ENCODE assay signal across 7 mouse cellular contexts in the genomic region with DNA sequence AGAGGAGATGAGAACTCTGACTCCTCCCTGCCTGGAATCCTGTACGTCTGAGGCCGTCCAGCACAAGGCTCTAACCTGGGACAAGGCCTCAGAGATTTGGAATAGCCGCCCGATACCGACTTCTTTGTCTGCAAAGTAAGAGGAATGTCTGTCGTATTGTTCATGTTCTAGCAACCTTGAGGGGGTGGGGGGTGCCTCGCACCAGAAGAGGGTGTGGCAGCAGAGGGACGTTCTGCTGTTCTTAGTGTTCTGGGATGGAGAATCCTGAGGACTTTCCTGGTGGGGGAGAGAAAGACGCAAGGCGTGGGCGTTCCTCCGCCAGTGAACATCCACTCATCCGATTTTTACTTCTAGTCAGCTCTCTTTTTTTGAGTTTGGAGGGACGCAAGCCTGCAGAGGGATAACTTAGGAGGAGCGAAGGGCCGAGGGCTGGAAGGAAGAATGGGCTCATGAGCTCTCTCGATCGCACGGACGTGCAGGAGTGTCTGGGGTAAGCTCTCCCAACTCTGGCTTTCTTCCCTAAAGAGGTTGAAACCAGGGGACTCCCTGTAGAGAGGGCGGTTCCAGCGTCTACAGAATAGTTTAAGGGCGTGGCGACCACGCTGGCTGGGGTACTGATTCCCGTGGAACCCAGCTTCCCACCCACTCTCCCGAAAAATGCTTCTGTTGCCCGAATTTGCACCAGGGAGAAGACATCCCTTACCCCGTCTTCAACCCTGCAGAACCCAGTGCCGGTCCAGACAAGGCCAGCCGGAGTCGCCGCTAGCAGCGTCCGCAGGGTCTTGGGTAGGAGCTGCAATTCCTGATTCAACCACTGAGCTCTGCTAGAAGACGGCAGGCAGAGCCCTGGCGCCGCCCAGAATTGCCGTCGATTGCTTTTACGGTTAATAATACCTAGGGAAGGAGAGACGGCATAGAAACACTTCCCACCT. TPM values are rescaled to one million over a fixed set of nuclear protein-coding genes. Genes with fewer than 3 reads are reported as not detected.
A peak's percentile ranks its signal among the peaks of the same experiment; 100 is the strongest.
DNase-seq lines count a peak whose midpoint lies in the region; ATAC-seq lines count a peak whose summit lies in the region.

Gene Islr, minus strand, starts transcription at position 791 of the 932 bp plus-strand sequence.
Gene Islr2, minus strand, starts transcription at position 804 of the 932 bp plus-strand sequence.

- peak; percentile 52 for ATAC-seq in hindbrain, embryonic 13.5 days (ENCODE audit: low FRiP score)

- H3K4me1 ChIP-seq in hindbrain, embryonic 13.5 days (replicated peaks), result peaks cover 56% of the 10 kb centered on the region

- no peaks in the 10 kb centered on the region for H3K9me3 ChIP-seq in hindbrain, embryonic 13.5 days

- H3K36me3 ChIP-seq in hindbrain, embryonic 13.5 days, result no peaks in the 10 kb centered on the region

- peak within 1 kb of the TSS; percentile 58 for H3K4me2 ChIP-seq in hindbrain, embryonic 13.5 days

- peak within 1 kb of the TSS; percentile 77 for H3K27ac ChIP-seq in hindbrain, embryonic 13.5 days

- H3K9ac ChIP-seq in hindbrain, embryonic 13.5 days, result peak within 1 kb of the TSS; percentile 66

- peak within 1 kb of the TSS; percentile 34 for H3K4me3 ChIP-seq in hindbrain, embryonic 13.5 days

- H3K27me3 ChIP-seq in hindbrain, embryonic 13.5 days, result peaks cover 86% of the 10 kb centered on the region

- peak; percentile 68 for DNase-seq in NIH3T3 (ENCODE audit: low read depth)
- DNase-seq in cerebellum, adult 8-10 months, result peak; percentile 22
- peak; percentile 37 to 65 for DNase-seq in frontal cortex, postnatal 10 days (ENCODE audit: low spot score in 2 of 2)
- DNase-seq in layer of hippocampus, postnatal 36 days, result peak in 1 of 2 experiments; percentile 48
- DNase-seq in lung, postnatal 36 days, result peak; percentile 88
- DNase-seq in right cerebral cortex, adult 18-20 months, result peak; percentile 57

- WGBS in hindbrain, embryonic 13.5 days, result 1% methylated on average over 42 of the region's 42 CpGs

RNA-seq across cellular contexts. Expression of gene Islr, which starts in this region (rescaled TPM):
- polyA plus RNA-seq in hindbrain, embryonic 13.5 days (2015; fragmentation: Nextera tagmentation; extraction: Ambion mirVana), result 40.9 and 43.7 TPM in 2 replicates
- total RNA-seq in layer of hippocampus, postnatal 36 days (2021), result 10 to 100 TPM; 11.5 to 14.5 TPM

RNA-seq across cellular contexts. Expression of gene Islr2, which starts in this region (rescaled TPM):
- 11.1 and 11.3 TPM in 2 replicates for polyA plus RNA-seq in hindbrain, embryonic 13.5 days (2015; fragmentation: Nextera tagmentation; extraction: Ambion mirVana)
- 100 to 1,000 TPM; 134 to 145 TPM for total RNA-seq in layer of hippocampus, postnatal 36 days (2021)
